Mouse (Mus musculus) ovary, adult 18-20 months (tissue): Measurements from ENCODE around the gene Olfr538.
"Not testable (repeated sequence)": the region's sequence is repeated elsewhere in the genome, so short reads cannot be mapped to it uniquely, and the experiment has no call there.

ENCODE experiments used
- DNase-seq: peaks from one replicate; pipeline ENCODE4 v3.0.0; 2022; ENCODE audit warnings: low spot score, mixed read lengths

The Olfr538 gene

GRCm38 (mm10) chr7:140567586-140567985, at the start of gene Olfr538:
Gene Olfr538 (plus strand): TSS chr7:140567886.
- DNase-seq: no peak

GRCm38 (mm10) chr7:140539746-140540145, 27.9 kb upstream of the Olfr538 start:
- no peak for DNase-seq

- not testable (repeated sequence) for DNase-seq
These were observed 33.3 kb downstream of the Olfr538 start, which contains the start of gene Olfr46 for GRCm38 (mm10) chr7:140600969-140601368. Gene Olfr46 (plus strand): TSS chr7:140601269.
